Mouse (Mus musculus) G1E-ER4 (cell line): Measurements from ENCODE around the gene Alms1. TPM values are rescaled to one million over a fixed set of nuclear protein-coding genes. Genes with fewer than 3 reads are reported as not detected.
"Not testable (repeated sequence)": the region's sequence is repeated elsewhere in the genome, so short reads cannot be mapped to it uniquely, and the experiment has no call there.

Source experiments
- GATA1 ChIP-seq: IDR thresholded peaks from one replicate; pipeline ENCODE4 v1.8.0; 2012; ENCODE audit warnings: low read length, inconsistent platforms
- polyA plus RNA-seq: library from polyadenylated mRNA; stranded (reverse); fragments of >175 nt; gene quantifications from 2 replicates; pipeline ENCODE4 v1.2.3, GENCODE M21; 2012

The Alms1 gene
- polyA plus RNA-seq, 1 experiment = 1.7 TPM

GRCm38 (mm10) chr6:85624511-85624910 lies 37.2 kb downstream of the Alms1 start:
- TF ChIP-seq GATA1 = no peak

DNA sequence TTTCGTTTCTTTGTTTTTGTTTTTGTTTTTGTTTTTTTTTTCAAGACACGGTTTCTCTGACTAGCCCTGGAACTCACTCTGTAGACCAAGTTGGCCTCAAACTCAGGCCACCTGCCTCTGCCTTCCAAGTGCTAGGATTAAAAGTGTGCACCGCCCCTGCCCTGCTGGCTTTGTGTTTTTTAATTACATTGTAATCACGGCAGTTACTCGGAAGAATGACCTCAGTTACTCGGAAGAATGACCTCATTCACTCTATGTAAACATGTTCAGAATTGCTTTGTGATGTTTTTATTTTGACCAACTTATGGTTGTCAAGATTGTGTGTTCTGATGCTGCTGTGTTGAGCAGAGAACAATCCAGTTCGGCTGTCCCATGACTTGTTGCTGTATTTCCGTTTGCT lies 45.8 kb downstream of the Alms1 start:
- TF ChIP-seq GATA1 = no peak

GRCm38 (mm10) chr6:85653244-85653643 lies 65.9 kb downstream of the Alms1 start:
- no peak for TF ChIP-seq GATA1

DNA sequence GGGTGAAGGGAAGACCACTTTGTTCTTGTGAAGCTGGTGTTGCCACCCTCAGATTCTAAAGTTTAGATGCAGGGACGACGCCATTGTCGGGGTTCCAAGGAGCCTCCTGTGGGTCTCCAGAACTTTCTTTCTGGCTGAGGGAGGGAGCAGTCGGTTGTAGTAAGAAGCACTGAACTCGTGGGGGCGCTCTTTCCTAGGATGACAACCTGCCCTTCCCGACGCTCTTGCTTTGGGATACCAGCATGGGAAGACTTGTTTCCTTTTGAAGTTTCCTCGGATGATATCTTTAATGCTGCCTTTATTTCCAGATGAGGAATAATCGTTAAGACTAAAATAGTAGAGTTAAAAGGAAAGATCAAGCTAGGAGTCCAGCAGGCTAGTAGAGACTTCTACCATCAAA lies 125.8 kb downstream of the Alms1 start, which contains the start of gene Nat8f7:
Nat8f7 (minus strand) TSS at position 101 of the 400 bp plus-strand sequence.
- not testable (repeated sequence) for TF ChIP-seq GATA1

Other genes starting within 250 kb of the Alms1 start
- gene Rab11fip5, start 212.9 kb upstream of the Alms1 start, polyA plus RNA-seq = 0.70 and 0.85 TPM in 2 replicates
- gene Noto, start 163.6 kb upstream of the Alms1 start, polyA plus RNA-seq = not detected in 2 replicates
- 9.5 and 41.8 TPM in 2 replicates for gene Smyd5, start 155.5 kb upstream of the Alms1 start, polyA plus RNA-seq
- 58.7 and 60.7 TPM in 2 replicates for gene Cct7, start 136.0 kb upstream of the Alms1 start, polyA plus RNA-seq
- 39.5 and 53.5 TPM in 2 replicates for gene Pradc1, start 135.6 kb upstream of the Alms1 start, polyA plus RNA-seq
- gene Fbxo41, start 84.5 kb upstream of the Alms1 start, polyA plus RNA-seq = not detected in 2 replicates
- not detected in 2 replicates for gene Egr4, start 73.9 kb upstream of the Alms1 start, polyA plus RNA-seq
- not detected in 2 replicates for gene Nat8f7, start 125.7 kb downstream of the Alms1 start, polyA plus RNA-seq
- not detected in 2 replicates for gene Nat8f3, start 178.2 kb downstream of the Alms1 start, polyA plus RNA-seq
- gene Nat8f6, start 233.4 kb downstream of the Alms1 start, polyA plus RNA-seq = not detected in 2 replicates
- gene Nat8f5, start 233.4 kb downstream of the Alms1 start, polyA plus RNA-seq = not detected in 2 replicates
- gene Nat8, start 244.6 kb downstream of the Alms1 start, polyA plus RNA-seq = not detected in 2 replicates